Mouse (Mus musculus): ENCODE results near the gene Rasgef1a.

Rasgef1a gene

GRCm38 (mm10) chr6:118010756-118011615, at the start of gene Rasgef1a:
Gene Rasgef1a (plus strand): TSS chr6:118011438.
- peak; percentile 71 to 76 for DNase-seq

GRCm38 (mm10) chr6:117963201-117963600, 48.0 kb upstream of the Rasgef1a start:
- no peak for DNase-seq

GRCm38 (mm10) chr6:117966729-117967128, 44.5 kb upstream of the Rasgef1a start:
- no peak for DNase-seq

GRCm38 (mm10) chr6:117987173-117987572, 24.1 kb upstream of the Rasgef1a start:
- peak in 1 of 2 experiments; percentile 14 for DNase-seq

GRCm38 (mm10) chr6:117989209-117989608, 22.0 kb upstream of the Rasgef1a start:
- no peak for DNase-seq

DNA sequence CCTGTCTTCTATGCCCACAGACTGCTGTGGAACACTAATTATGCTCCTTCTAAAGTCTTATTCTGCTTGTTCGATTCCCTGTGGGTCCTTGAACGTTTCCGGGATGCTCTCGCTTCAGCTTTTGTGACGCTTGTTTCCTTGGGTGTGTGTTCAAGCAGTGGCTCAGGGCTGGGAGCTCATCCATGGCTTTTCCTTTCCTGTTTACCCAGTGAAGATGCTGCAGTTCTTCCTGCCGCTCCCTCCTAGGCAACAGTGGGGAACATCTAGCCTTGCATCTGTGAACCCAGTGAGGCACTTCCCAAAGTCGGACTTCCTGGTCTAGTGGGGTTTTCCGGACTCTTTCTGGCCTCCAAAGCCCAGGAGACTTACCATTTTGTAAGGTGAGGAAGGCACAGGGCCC, 20.6 kb upstream of the Rasgef1a start:
- DNase-seq = no peak

- no peak for DNase-seq
Measured at GRCm38 (mm10) chr6:117991297-117991696, 19.9 kb upstream of the Rasgef1a start.

GRCm38 (mm10) chr6:117991928-117992327, 19.3 kb upstream of the Rasgef1a start:
- DNase-seq = no peak

DNA sequence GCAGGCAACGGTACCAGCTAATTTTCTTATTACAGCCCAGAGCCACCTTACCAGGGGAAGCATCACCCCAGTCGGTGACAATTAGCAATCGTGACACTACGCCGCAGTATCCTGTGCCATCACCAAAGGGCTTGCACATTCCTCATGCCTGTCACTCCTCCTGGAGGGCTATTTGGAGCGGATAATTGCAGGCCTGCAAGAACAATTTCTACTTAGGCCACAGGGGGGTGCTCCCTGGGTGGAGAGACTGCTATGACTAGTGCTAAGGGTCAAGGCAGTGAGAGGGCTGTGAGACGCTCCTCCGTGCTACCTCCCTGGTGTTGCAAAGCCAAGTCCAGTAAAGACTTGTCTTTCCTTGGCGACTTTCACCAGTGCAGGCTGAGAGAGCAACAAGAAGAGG, 16.1 kb upstream of the Rasgef1a start:
- DNase-seq = peak; percentile 57 to 73

DNA sequence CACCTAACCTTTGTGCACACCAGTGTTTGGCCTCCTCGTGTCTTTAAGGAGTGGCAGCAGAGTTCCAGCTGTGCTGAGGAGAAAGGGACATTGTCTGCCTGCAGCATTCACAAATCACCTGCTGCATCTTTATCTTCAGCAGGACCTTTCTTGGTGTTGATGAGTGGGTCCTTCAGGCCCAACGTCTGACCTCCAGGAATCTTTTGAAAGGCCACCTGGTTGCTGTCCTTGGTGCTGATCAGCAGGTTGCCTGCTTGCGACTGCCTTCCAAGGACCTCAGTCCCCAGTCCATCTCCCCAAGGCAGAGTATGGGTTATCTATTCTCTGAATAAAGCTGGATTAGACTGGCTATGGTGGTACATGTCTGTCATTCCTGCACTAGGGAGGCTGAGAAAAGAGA, 10.0 kb upstream of the Rasgef1a start:
- no peak for DNase-seq

- DNase-seq = peak; percentile 44 to 69
Measured at GRCm38 (mm10) chr6:118007302-118007701, 3.9 kb upstream of the Rasgef1a start.

DNA sequence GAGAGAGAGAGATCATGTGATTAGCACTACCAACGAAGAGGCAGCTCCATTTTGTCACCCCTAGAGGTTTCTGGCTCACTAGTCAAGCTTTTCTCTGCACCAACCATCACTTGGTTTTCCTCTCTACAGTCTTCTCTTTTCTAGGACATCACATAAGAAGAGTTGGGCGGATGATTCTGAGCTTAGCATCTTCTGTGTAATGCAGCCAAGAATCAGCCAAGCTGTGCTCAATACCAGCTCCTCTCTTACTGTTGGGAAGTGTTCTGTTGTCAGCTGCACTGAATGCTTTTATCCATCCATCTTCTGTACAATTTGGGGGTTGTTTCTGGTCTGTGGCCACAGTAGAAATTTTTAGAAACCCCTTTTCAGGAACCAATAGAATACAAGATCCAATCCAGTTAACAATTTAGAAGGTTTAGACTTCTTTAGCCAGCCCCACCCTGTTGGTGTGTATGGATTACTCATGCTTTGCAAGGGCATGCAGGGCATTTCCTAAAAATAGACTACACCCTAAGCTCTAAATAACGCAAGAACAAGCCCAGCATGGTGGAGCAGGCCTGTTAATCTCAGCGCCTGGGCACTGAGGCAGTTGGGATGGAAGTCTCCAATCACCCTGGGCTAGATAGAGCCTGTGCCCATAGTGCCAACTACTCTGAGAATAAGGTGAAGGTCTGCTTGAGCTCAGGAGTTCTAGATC, 3.2 kb upstream of the Rasgef1a start:
- no peak for DNase-seq

DNA sequence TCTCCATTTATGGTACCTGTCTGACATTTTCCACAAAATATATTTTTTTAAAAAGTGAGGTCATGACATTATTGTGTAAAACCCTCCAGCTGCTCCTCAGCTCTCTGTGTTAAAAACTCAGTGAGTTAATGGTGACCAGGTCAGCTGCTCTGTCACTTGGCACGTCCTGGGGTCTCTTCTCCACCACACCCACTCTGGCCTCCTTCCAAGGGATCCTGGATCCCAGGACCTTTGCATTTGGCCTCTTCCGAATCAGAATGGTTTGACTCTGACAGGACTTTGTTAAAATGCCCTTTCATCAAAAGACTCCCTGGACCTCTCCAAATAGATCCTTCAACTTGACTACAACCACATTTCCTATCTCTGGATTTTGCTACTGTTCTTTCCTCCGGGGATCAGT, 982 bp upstream of the Rasgef1a start:
- peak in 1 of 2 experiments; percentile 62 for DNase-seq

GRCm38 (mm10) chr6:118011616-118012316, 528 bp downstream of the Rasgef1a start:
- DNase-seq = peak; percentile 77 to 80

DNA sequence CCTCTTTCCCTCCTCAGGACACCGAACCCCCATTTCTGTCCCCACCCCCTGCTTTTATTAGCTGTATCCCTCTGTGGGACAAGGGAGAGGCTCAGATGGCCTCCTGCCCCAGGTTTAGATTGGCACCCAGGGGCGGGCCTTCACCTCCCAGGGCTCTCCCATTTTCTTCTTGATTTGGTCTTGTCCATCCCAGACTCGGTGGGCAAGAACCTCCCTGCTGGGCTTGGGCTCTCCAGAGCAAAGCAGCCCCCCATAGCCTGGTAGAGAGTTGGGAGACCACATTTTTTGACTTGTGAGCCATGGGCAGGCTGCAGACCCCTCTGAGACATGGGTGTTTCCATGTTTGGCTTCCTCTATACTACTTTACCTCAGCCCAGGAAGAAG, 1.1 kb downstream of the Rasgef1a start:
- DNase-seq = peak; percentile 53 to 65

- peak; percentile 85 for DNase-seq
Measured at GRCm38 (mm10) chr6:118012987-118013866, 2.0 kb downstream of the Rasgef1a start.

- no peak for DNase-seq
Measured at GRCm38 (mm10) chr6:118014881-118015280, 3.6 kb downstream of the Rasgef1a start.

DNA sequence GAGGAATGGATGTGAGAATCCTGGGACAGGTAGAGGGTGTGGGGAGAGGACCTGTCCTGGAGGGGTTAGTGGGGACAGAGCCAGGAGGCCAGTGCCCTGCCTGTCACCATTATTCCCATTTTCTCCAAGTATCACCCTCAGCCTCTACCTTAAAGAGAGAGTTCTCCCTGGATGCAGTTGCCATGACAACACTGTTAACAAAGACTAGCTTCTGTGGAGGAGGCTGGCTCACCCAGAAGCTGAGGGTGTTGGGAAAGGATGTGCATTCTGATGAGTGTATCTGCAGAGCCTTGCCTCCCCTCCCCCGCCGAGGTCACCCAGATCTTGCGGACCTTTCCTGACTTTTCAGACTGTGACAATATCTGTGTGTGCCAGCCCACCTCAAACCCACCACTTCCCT, 4.7 kb downstream of the Rasgef1a start:
- DNase-seq = peak in 1 of 2 experiments; percentile 40

DNA sequence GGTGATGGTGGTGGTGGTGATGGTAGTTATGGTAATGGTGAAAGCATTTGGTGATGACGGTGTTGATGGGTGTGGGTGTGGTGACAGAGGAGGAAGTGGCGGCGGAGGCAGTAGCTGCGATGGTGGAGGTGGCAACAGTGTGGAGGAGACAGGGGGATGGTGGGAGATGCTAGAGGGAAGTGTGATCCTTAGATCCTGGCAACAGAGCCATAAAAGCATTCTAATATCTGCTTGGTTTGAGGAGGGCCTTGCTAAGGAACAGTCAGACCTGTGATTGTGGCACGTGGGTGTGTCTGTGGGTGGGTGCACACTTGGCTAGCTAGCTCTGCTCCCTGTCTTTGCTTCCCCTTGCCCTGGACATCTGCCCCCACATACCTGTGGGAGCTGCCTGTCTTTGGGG, 7.4 kb downstream of the Rasgef1a start:
- no peak for DNase-seq

- DNase-seq = peak; percentile 50 to 52
Measured at GRCm38 (mm10) chr6:118019569-118019968, 8.3 kb downstream of the Rasgef1a start.

GRCm38 (mm10) chr6:118022898-118023635, 11.8 kb downstream of the Rasgef1a start:
- peak; percentile 29 to 35 for DNase-seq

- DNase-seq = no peak
Measured at GRCm38 (mm10) chr6:118027036-118027435, 15.8 kb downstream of the Rasgef1a start.

Measured in cerebellum, postnatal 25 days (tissue).